Comparison of ENCODE assay signal across 8 mouse cellular contexts in the genomic region with DNA sequence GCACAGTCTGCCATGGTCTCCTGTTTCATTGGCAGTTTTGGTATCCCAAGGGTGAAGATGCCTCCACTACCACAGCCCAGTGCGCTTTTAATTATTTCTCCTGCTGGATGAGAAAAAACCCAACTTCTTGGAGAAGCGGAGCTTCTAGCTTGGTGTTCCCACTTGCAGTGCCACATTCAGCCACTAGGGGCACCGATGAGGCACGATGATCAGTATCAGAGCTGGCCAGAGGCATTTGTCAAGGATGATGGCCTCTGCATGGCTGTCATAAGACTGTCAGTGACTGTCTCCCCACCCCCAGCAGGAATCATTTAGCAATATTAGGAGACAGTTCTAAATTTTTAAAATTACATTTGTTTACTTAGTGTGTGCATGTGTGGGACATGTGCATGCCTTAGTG. TPM values are rescaled to one million over a fixed set of nuclear protein-coding genes. Genes with fewer than 3 reads are reported as not detected.
DNase-seq lines count a peak whose midpoint lies in the region; ATAC-seq and TF ChIP-seq lines count a peak whose summit lies in the region.

No protein-coding gene starts in this region.

- 11% methylated on average over 4 of the region's 4 CpGs for WGBS in cerebellum, adult 2 months
- WGBS in forebrain, postnatal 0 days, result 19% methylated on average over 4 of the region's 4 CpGs
- 16% methylated on average over 4 of the region's 4 CpGs for WGBS in hindbrain, embryonic 12.5 days

- no peaks in the 10 kb centered on the region for H3K9me3 ChIP-seq in forebrain, postnatal 0 days (ENCODE audit: low read length)
- no peaks in the 10 kb centered on the region for H3K9me3 ChIP-seq in hindbrain, embryonic 12.5 days (replicated peaks)

- DNase-seq in MEL-GATA-1-ER (ENCODE audit: extremely low read depth, low read depth), result peak; percentile 56
- peak; percentile 71 to 86 for DNase-seq in cerebellum, adult 2 months
- peak; percentile 80 for DNase-seq in forebrain, postnatal 0 days
- peak; percentile 83 to 98 for DNase-seq in layer of hippocampus, postnatal 25 days (ENCODE audit: extremely low spot score in 1 of 2, low spot score in 1 of 2)
- peak; percentile 92 for DNase-seq in lung, postnatal 14 days
- peak; percentile 83 for DNase-seq in retina, postnatal 1 day
- peak; percentile 57 to 79 for DNase-seq in urinary bladder, adult 18-20 months (ENCODE audit: low spot score in 2 of 2)

- H3K4me3 ChIP-seq in cerebellum, adult 2 months (replicated peaks; ENCODE audit: insufficient read depth, low read depth, low read length), result no peak overlapping the region
- no peak overlapping the region for H3K4me3 ChIP-seq in forebrain, postnatal 0 days (ENCODE audit: low read depth, low read length)
- H3K4me3 ChIP-seq in hindbrain, embryonic 12.5 days, result no peak overlapping the region

- H3K27ac ChIP-seq in cerebellum, adult 2 months (ENCODE audit: insufficient read depth, low read length), result no peak overlapping the region
- no peak overlapping the region for H3K27ac ChIP-seq in forebrain, postnatal 0 days (ENCODE audit: low read depth, low read length)
- H3K27ac ChIP-seq in hindbrain, embryonic 12.5 days, result no peak overlapping the region

- H3K4me2 ChIP-seq in forebrain, postnatal 0 days (ENCODE audit: low read depth), result no peak overlapping the region
- no peak overlapping the region for H3K4me2 ChIP-seq in hindbrain, embryonic 12.5 days (replicated peaks)

- no peaks in the 10 kb centered on the region for H3K27me3 ChIP-seq in cerebellum, adult 2 months (ENCODE audit: control insufficient read depth, insufficient read depth, low read length)
- H3K27me3 ChIP-seq in forebrain, postnatal 0 days (ENCODE audit: insufficient read depth, low read length), result no peaks in the 10 kb centered on the region
- no peaks in the 10 kb centered on the region; the same call in 1 of the 2 replicates for H3K27me3 ChIP-seq in hindbrain, embryonic 12.5 days

- 0 out of 2 replicates have a peak, but pooled peaks have one; percentile 53 for ATAC-seq in forebrain, postnatal 0 days
- ATAC-seq in hindbrain, embryonic 12.5 days (ENCODE audit: low FRiP score), result peak; percentile 46; the same call in 1 of the 2 replicates

- no peak overlapping the region for H3K9ac ChIP-seq in forebrain, postnatal 0 days
- no peak overlapping the region for H3K9ac ChIP-seq in hindbrain, embryonic 12.5 days

- TF ChIP-seq POLR2A in cerebellum, adult 2 months (IDR thresholded peaks at IDR 0.05; ENCODE audit: borderline replicate concordance, insufficient read depth, low read length), result no peak

- H3K36me3 ChIP-seq in forebrain, postnatal 0 days (ENCODE audit: insufficient read depth), result no peaks in the 10 kb centered on the region
- H3K36me3 ChIP-seq in hindbrain, embryonic 12.5 days, result no peaks in the 10 kb centered on the region

- TF ChIP-seq CTCF in cerebellum, adult 2 months (IDR thresholded peaks at IDR 0.05; ENCODE audit: borderline replicate concordance, insufficient read depth, low read depth, low read length), result peak; percentile 91
- TF ChIP-seq CTCF in forebrain, postnatal 0 days (IDR thresholded peaks at IDR 0.05; ENCODE audit: low read depth), result peak; percentile 94

- peaks cover 7% of the 10 kb centered on the region; the same call in 1 of the 2 replicates for H3K4me1 ChIP-seq in cerebellum, adult 2 months (ENCODE audit: control insufficient read depth, insufficient read depth, low read length)
- no peaks in the 10 kb centered on the region for H3K4me1 ChIP-seq in forebrain, postnatal 0 days (ENCODE audit: insufficient read depth)
- no peaks in the 10 kb centered on the region; the same call in 1 of the 2 replicates for H3K4me1 ChIP-seq in hindbrain, embryonic 12.5 days

RNA-seq across cellular contexts. Expression of a gene that starts 28.8 kb away (rescaled TPM):
- polyA plus RNA-seq in cerebellum, adult 2 months (2012; rRNA removed), result 2.1 and 2.5 TPM in 2 replicates
- total RNA-seq in forebrain, postnatal 0 days (2014; rRNA removed), result 1.8 and 3.2 TPM in 2 replicates
- polyA plus RNA-seq in forebrain, postnatal 0 days (2015; fragmentation: Nextera tagmentation; extraction: Ambion mirVana), result 1.6 TPM in 2 replicates
- polyA plus RNA-seq in hindbrain, embryonic 12.5 days (2016; fragmentation: Nextera tagmentation; extraction: Ambion mirVana), result 0.39 and 0.67 TPM in 2 replicates
- 1 to 10 TPM; 1.4 to 1.5 TPM for total RNA-seq in layer of hippocampus, postnatal 25 days (2021)
